In the genomic region with DNA sequence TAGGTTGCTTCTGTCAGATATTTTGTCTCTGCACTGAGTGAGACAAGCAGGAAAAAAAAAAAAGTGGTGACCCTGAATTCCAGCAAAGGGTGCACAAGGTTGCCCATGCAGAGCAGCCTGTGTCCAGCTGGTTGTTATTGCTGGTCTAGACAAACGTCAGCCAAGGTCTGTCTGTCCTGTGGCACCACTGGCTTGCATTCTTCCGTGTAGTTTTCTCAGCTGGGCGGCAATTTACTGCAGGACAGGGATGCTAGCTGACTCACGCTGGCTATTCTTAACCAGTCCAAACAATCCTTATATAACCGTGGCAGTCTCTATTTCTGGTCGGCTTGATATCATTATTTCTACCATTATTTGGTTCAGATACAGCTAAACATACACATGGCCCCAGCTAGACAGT, we compare ENCODE assay signal across 23 mouse cellular contexts. TPM values are rescaled to one million over a fixed set of nuclear protein-coding genes. Genes with fewer than 3 reads are reported as not detected.
DNase-seq lines count a peak whose midpoint lies in the region; ATAC-seq and TF ChIP-seq lines count a peak whose summit lies in the region.
"Had no signal": no experiment of that assay in that cellular context is flagged by ENCODE, and none has a peak within 500 bp of the region (broad histone marks: within the 10 kb centered on the region; RNA-seq: fewer than 3 reads in every experiment).

No protein-coding gene starts in this region.

- WGBS in lung, embryonic 16.5 days, result 61% methylated on average over 6 of the region's 6 CpGs
- 84% methylated on average over 6 of the region's 6 CpGs for WGBS in midbrain, embryonic 10.5 days

- POLR2A ChIA-PET in Patski (lab: Charles Lee), result no interaction called here

- TF ChIP-seq POLR2A in myocyte (IDR thresholded peaks at IDR 0.05; ENCODE audit: insufficient read length, low read depth), result no peak

- DNase-seq in adrenal gland, adult 8-10 months, result peak; percentile 74
- DNase-seq in adrenal gland, postnatal 25 days, result no peak
- no peak for DNase-seq in lung, postnatal 14 days
- DNase-seq in Patski (ENCODE audit: low read depth, low spot score), result no peak
- no peak for DNase-seq in retina, embryonic 14.5 days (ENCODE audit: low spot score)
- no peak for DNase-seq in midbrain, embryonic 10.5 days (ENCODE audit: low spot score)
- DNase-seq: cerebellum, adult 9-10 months; forebrain, postnatal 0 days; kidney, adult 18-20 months; liver, embryonic 13.5 days; right cerebral cortex, postnatal 25 days; thymus, adult 18-20 months; thymus, postnatal 4 days had no signal

- H3K4me2 ChIP-seq in lung, embryonic 16.5 days (ENCODE audit: low read depth, low read length), result no peak overlapping the region
- H3K4me2 ChIP-seq in myocyte (ENCODE audit: low read depth), result peak overlapping the region; percentile 53
- H3K4me2 ChIP-seq: embryonic facial prominence, embryonic 13.5 days; hindbrain, embryonic 12.5 days; limb, embryonic 12.5 days; liver, embryonic 13.5 days; lung, embryonic 15.5 days; neural tube, embryonic 12.5 days; stomach, embryonic 15.5 days had no signal

- no peak overlapping the region for H3K9ac ChIP-seq in lung, embryonic 16.5 days (ENCODE audit: low read length)
- H3K9ac ChIP-seq: embryonic facial prominence, embryonic 13.5 days; forebrain, postnatal 0 days; hindbrain, embryonic 12.5 days; limb, embryonic 12.5 days; liver, embryonic 13.5 days; lung, embryonic 15.5 days; neural tube, embryonic 12.5 days; stomach, embryonic 15.5 days had no signal

- H3K27me3 ChIP-seq in lung, embryonic 16.5 days (ENCODE audit: control insufficient read depth, insufficient read depth, low read depth, low read length), result no peaks in the 10 kb centered on the region
- H3K27me3 ChIP-seq in Patski (no peaks in the 10 kb centered on the region), myocyte (ENCODE audit: control insufficient read depth, insufficient read depth, insufficient read length) (no peaks in the 10 kb centered on the region)
- no peaks in the 10 kb centered on the region for H3K27me3 ChIP-seq in midbrain, embryonic 10.5 days (ENCODE audit: low read depth, poor library complexity, severe bottlenecking)
- H3K27me3 ChIP-seq: embryonic facial prominence, embryonic 13.5 days; hindbrain, embryonic 12.5 days; limb, embryonic 12.5 days; lung, embryonic 15.5 days; neural tube, embryonic 12.5 days; stomach, embryonic 15.5 days had no signal

- ATAC-seq in lung, embryonic 16.5 days (ENCODE audit: low read depth), result no peak
- peak; percentile 31 for ATAC-seq in Patski
- ATAC-seq: forebrain, postnatal 0 days had no signal

- H3ac ChIP-seq in myocyte (ENCODE audit: control insufficient read depth, insufficient read length), result no peak overlapping the region

- CTCF ChIA-PET in Patski (lab: Charles Lee), result interaction anchor here (1.7 to 2.5 kb wide), 4 partner anchors 9 to 44 kb away, joined by 4 to 10 read pairs (median 6); no protein-coding TSS in a partner anchor

- no peaks in the 10 kb centered on the region for H3K36me3 ChIP-seq in lung, embryonic 16.5 days (ENCODE audit: control insufficient read depth, insufficient read depth, low read length)
- no peaks in the 10 kb centered on the region for H3K36me3 ChIP-seq in myocyte (ENCODE audit: control insufficient read depth, insufficient read depth)
- H3K36me3 ChIP-seq in midbrain, embryonic 10.5 days, result no peaks in the 10 kb centered on the region
- H3K36me3 ChIP-seq: embryonic facial prominence, embryonic 13.5 days; G1E; hindbrain, embryonic 12.5 days; limb, embryonic 12.5 days; liver, embryonic 13.5 days; lung, embryonic 15.5 days; neural tube, embryonic 12.5 days; stomach, embryonic 15.5 days had no signal

- no peaks in the 10 kb centered on the region for H3K9me3 ChIP-seq in lung, embryonic 16.5 days (ENCODE audit: control insufficient read depth, low read length)
- no peaks in the 10 kb centered on the region for H3K9me3 ChIP-seq in midbrain, embryonic 10.5 days (replicated peaks)
- H3K9me3 ChIP-seq: embryonic facial prominence, embryonic 13.5 days; G1E; hindbrain, embryonic 12.5 days; liver, embryonic 13.5 days; lung, embryonic 15.5 days; neural tube, embryonic 12.5 days; stomach, embryonic 15.5 days had no signal

- in situ Hi-C loops in Patski (cut with MboI; ENCODE audit: low pct_unique_long_range_greater_than_20kb), result no loop called here

- H3K27ac ChIP-seq in lung, embryonic 16.5 days (ENCODE audit: low read length), result 0 out of 2 replicates have a peak overlapping the region, but pooled peaks have one; percentile 85
- H3K27ac ChIP-seq in midbrain, embryonic 10.5 days (replicated peaks), result no peak overlapping the region; the same call in 1 of the 2 replicates
- H3K27ac ChIP-seq: embryonic facial prominence, embryonic 13.5 days; kidney, postnatal 0 days; liver, embryonic 13.5 days; neural tube, embryonic 12.5 days; stomach, embryonic 15.5 days had no signal

- no peak overlapping the region for H3K4me3 ChIP-seq in lung, embryonic 16.5 days (ENCODE audit: low read length)
- no peak overlapping the region for H3K4me3 ChIP-seq in myocyte
- no peak overlapping the region for H3K4me3 ChIP-seq in midbrain, embryonic 10.5 days
- H3K4me3 ChIP-seq: embryonic facial prominence, embryonic 13.5 days; hindbrain, embryonic 12.5 days; limb, embryonic 12.5 days; liver, embryonic 13.5 days; lung, embryonic 15.5 days; neural tube, embryonic 12.5 days; stomach, embryonic 15.5 days had no signal

- H3K79me2 ChIP-seq in myocyte (ENCODE audit: control insufficient read depth, insufficient read depth), result no peaks in the 10 kb centered on the region

- TF ChIP-seq CTCF in Patski (IDR thresholded peaks at IDR 0.05), result no peak

- H3K4me1 ChIP-seq in lung, embryonic 16.5 days (replicated peaks; ENCODE audit: control insufficient read depth, insufficient read depth, low read length), result peaks cover 32% of the 10 kb centered on the region
- H3K4me1 ChIP-seq in midbrain, embryonic 10.5 days, result peaks cover 26% of the 10 kb centered on the region
- H3K4me1 ChIP-seq: liver, embryonic 13.5 days had no signal

TF ChIP-seq in myocyte, 11 proteins besides CTCF, POLR2A, EP300 and RAD21:
- TF ChIP-seq SRF (IDR thresholded peaks at IDR 0.05; ENCODE audit: control insufficient read depth, insufficient read length, low read depth), result no peak
- TF ChIP-seq CEBPB (IDR thresholded peaks at IDR 0.05; ENCODE audit: insufficient read depth, poor library complexity, severe bottlenecking), result no peak
- TF ChIP-seq TCF12 (IDR thresholded peaks at IDR 0.05; ENCODE audit: insufficient read depth, poor library complexity, severe bottlenecking), result no peak
- TF ChIP-seq USF1 (IDR thresholded peaks at IDR 0.05; ENCODE audit: low read depth), result no peak
- TF ChIP-seq MAX (IDR thresholded peaks at IDR 0.05; ENCODE audit: low read depth), result no peak
- TF ChIP-seq MYOD1 (IDR thresholded peaks at IDR 0.05; ENCODE audit: control insufficient read depth in 1 of 3, insufficient read length in 2 of 3, low read depth in 2 of 3), result peak in 2 of 3 experiments; percentile 22 to 67
- TF ChIP-seq REST (IDR thresholded peaks at IDR 0.05; ENCODE audit: insufficient read depth, insufficient read length), result no peak
- peak; percentile 11 for TF ChIP-seq TCF3 (IDR thresholded peaks at IDR 0.05; ENCODE audit: insufficient read length, low read depth)
- no peak for TF ChIP-seq POLR2AphosphoS2 (IDR thresholded peaks at IDR 0.05; ENCODE audit: insufficient read length, low read depth)
- TF ChIP-seq E2F4 (IDR thresholded peaks at IDR 0.05; ENCODE audit: insufficient read depth), result no peak
- TF ChIP-seq MYOG (IDR thresholded peaks at IDR 0.05; ENCODE audit: control insufficient read depth in 1 of 3, insufficient read depth in 1 of 3, insufficient read length in 2 of 3, low read depth in 2 of 3), result peak in 1 of 3 experiments; percentile 42
TF ChIP-seq in myocyte: peak in this region for 3.

RNA-seq across cellular contexts. Expression of gene Chst3, which starts 18.1 kb away (rescaled TPM):
- total RNA-seq in adrenal gland, adult 8-10 months (2022), result under 1 TPM; 0.70 to 1.00 (median 0.91) TPM
- 0.85 and 1.7 TPM in 2 replicates for total RNA-seq in adrenal gland, postnatal 25 days (2021)
- polyA plus RNA-seq in lung, embryonic 16.5 days (2015; fragmentation: Nextera tagmentation; extraction: Ambion mirVana), result 1.8 and 2.1 TPM in 2 replicates
- polyA plus RNA-seq in Patski (2021), result 3.0 TPM
- polyA plus RNA-seq in myocyte (2012; fragmentation: generic; extraction: Trizol), result 1.6 TPM
- polyA plus RNA-seq in midbrain, embryonic 10.5 days (2016; fragmentation: Nextera tagmentation; extraction: Ambion mirVana), result 2.0 and 2.5 TPM in 2 replicates
- polyA plus RNA-seq: G1E had no signal
